Mouse (Mus musculus) liver, embryonic 12.5 days (tissue): ENCODE measurements at regions not wholly inside any gene's neighbourhood (a gene's known extent, or its start where the extent isn't known, plus 50 kb on each side); places are given as distances from the start of the nearest gene placed in this dataset.
"Not testable (repeated sequence)": the region's sequence is repeated elsewhere in the genome, so short reads cannot be mapped to it uniquely, and the experiment has no call there.

Experiments used
- ATAC-seq: fragments of 200-750 bp; cut with Nextera tagmentation; 2 replicates; pipeline ENCODE4 v1.8.0; 2017; ENCODE audit warnings: moderate number of reproducible peaks, mild to moderate bottlenecking, moderate library complexity
- H3K27ac ChIP-seq: fragments of 300-500 bp; sonication (generic); 2 replicates; pipeline ENCODE4 v1.5.1; 2016; ENCODE audit warnings: mild to moderate bottlenecking
- H3K27me3 ChIP-seq: fragments of 300-500 bp; sonication (generic); replicated peaks from 2 replicates; pipeline ENCODE4 v1.6.1; 2016; ENCODE audit warnings: mild to moderate bottlenecking, moderate library complexity
- H3K36me3 ChIP-seq: fragments of 300-500 bp; sonication (generic); 2 replicates; pipeline ENCODE4 v1.6.1; 2016; ENCODE audit warnings: mild to moderate bottlenecking, moderate library complexity
- H3K4me1 ChIP-seq: fragments of 300-500 bp; sonication (generic); 2 replicates; pipeline ENCODE4 v1.6.1; 2016
- H3K4me2 ChIP-seq: fragments of 300-500 bp; sonication (generic); 2 replicates; pipeline ENCODE4 v1.6.1; 2016; ENCODE audit warnings: mild to moderate bottlenecking, moderate library complexity
- H3K4me3 ChIP-seq: fragments of 300-500 bp; sonication (generic); 2 replicates; pipeline ENCODE4 v1.5.1; 2016; ENCODE audit warnings: mild to moderate bottlenecking, moderate library complexity
- H3K9ac ChIP-seq: fragments of 300-500 bp; sonication (generic); 2 replicates; pipeline ENCODE4 v1.6.1; 2016; ENCODE audit warnings: mild to moderate bottlenecking, moderate library complexity
- H3K9me3 ChIP-seq: fragments of 300-500 bp; sonication (generic); replicated peaks from 2 replicates; pipeline ENCODE4 v1.6.1; 2016; ENCODE audit warnings: mild to moderate bottlenecking, moderate library complexity
- WGBS: fragments of 180-500 bp; shearing (Covaris S2); methylation state at CpG from one replicate; pipeline ENCODE4 v1.1.7; 2016; ENCODE audit not compliant: insufficient replicate concordance; 5-methylcytosine and 5-hydroxymethylcytosine counted together

GRCm38 (mm10) chr9:3116311-3116710, 79.6 kb downstream of the Gm10715 start:
- H3K27ac ChIP-seq, H3K36me3 ChIP-seq, H3K4me1 ChIP-seq, H3K27me3 ChIP-seq, H3K4me3 ChIP-seq, ATAC-seq, H3K4me2 ChIP-seq, H3K9me3 ChIP-seq, H3K9ac ChIP-seq: not testable (repeated sequence)
- 82% methylated on average over 20 of the region's 20 CpGs for WGBS

- H3K36me3 ChIP-seq = no peaks in the 10 kb centered on the region
- H3K27ac ChIP-seq = no peak overlapping the region
- H3K4me3 ChIP-seq = no peak overlapping the region
- H3K27me3 ChIP-seq = no peaks in the 10 kb centered on the region
- no peak overlapping the region for H3K9ac ChIP-seq
- H3K9me3 ChIP-seq = peaks cover 25% of the 10 kb centered on the region; the same call in 1 of the 2 replicates
- no peak overlapping the region for H3K4me2 ChIP-seq
- H3K4me1 ChIP-seq = no peaks in the 10 kb centered on the region
- no peak for ATAC-seq
Observed at GRCm38 (mm10) chr9:3161181-3161580, 124.5 kb downstream of the Gm10715 start.

- no peaks in the 10 kb centered on the region for H3K27me3 ChIP-seq
- no peak overlapping the region for H3K4me3 ChIP-seq
- no peak for ATAC-seq
- no peaks in the 10 kb centered on the region for H3K4me1 ChIP-seq
- H3K27ac ChIP-seq = no peak overlapping the region
- no peak overlapping the region for H3K9ac ChIP-seq
- no peaks in the 10 kb centered on the region for H3K36me3 ChIP-seq
- no peak overlapping the region for H3K4me2 ChIP-seq
- H3K9me3 ChIP-seq = 0 out of 2 replicates have a peak, but pooled peaks cover 4% of the 10 kb centered on the region
Observed at GRCm38 (mm10) chr9:3184343-3184742, 147.7 kb downstream of the Gm10715 start.

DNA sequence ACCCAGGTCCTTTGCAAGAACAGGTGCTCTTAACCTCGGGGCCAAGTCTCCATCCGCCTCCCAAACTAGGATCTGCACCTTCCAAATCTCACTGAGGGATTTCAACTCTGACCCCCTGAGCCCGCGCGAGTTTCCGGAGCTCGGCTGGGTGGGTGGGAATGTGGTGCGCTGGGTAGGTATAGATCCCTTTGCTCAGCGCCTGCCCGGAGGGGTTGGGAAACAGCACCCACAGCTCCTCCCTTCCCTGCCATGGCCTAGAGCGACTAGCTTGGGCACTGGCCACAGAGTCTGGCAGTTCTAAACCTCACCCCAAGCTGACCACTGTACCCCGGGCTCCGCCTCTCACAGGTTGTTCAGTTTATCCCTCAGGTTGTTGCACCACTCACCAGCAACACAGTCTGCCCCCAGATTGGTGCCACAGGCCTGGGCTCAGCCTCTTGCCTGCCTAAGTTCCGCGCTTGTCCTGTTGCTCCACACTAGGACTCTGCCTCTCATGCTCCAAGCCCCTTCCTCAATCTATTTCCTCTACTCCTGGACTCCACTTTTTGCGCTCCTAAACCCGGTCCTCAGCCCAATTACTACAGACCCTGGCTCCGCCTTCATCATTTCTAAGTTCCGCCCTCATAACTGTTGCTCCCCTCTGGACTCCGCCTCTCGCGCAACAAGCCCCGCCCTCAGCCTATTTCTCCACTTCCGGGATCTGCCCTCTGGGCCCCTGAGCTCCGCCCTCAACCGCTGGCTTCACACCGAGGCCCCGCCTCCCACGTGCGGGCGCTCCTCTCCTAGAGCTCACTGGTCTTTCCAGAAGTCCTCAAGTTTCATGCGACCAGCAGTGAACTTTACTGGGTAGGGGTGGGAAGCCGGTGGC, 135.6 kb upstream of the Alkbh8 start:
- Histone ChIP-seq H3K4me2 (peak overlapping the region; percentile 57), H3K4me1 (peaks cover 5% of the 10 kb centered on the region), H3K27ac (no peak overlapping the region), H3K9me3 (no peaks in the 10 kb centered on the region), H3K27me3 (no peaks in the 10 kb centered on the region), H3K4me3 (peak overlapping the region; percentile 23), H3K9ac (no peak overlapping the region), H3K36me3 (no peaks in the 10 kb centered on the region)
- peak; percentile 95 for ATAC-seq
- 23% methylated on average over 33 of the region's 33 CpGs for WGBS

- Histone ChIP-seq H3K4me2 (peak overlapping the region; percentile 57), H3K4me3 (0 out of 2 replicates have a peak overlapping the region, but pooled peaks have one; percentile 23)
- ATAC-seq, H3K27ac ChIP-seq, H3K36me3 ChIP-seq, H3K4me1 ChIP-seq, H3K9me3 ChIP-seq, H3K9ac ChIP-seq, H3K27me3 ChIP-seq: not testable (repeated sequence)
- WGBS = 46% methylated on average over 16 of the region's 16 CpGs
Observed at GRCm38 (mm10) chr9:3200019-3200347, 135.0 kb upstream of the Alkbh8 start.

DNA sequence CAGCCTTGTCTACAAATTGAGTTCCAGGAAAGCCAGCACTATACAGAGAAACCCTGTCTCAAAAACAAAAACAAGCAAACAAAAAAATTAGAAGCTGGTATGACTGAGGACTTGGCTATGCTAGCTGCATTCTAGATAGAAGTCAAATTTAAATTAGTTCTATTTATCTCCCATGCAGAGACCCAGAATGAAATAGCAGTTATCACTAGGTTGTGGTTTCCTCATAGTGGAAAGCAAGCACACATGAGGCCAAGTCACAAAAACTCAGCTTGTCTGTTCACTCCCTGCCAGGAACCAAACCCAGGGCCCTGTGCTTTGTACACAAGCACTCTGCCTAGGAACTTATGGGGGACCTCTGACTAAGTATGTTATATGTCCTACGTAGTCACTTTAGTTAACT, 126.8 kb upstream of the Alkbh8 start:
- not testable (repeated sequence) for ATAC-seq, H3K4me3 ChIP-seq, H3K36me3 ChIP-seq, H3K27me3 ChIP-seq, H3K27ac ChIP-seq, H3K9me3 ChIP-seq, H3K4me2 ChIP-seq, H3K9ac ChIP-seq, H3K4me1 ChIP-seq
- WGBS = 76% methylated on average over 1 of the region's 1 CpGs

DNA sequence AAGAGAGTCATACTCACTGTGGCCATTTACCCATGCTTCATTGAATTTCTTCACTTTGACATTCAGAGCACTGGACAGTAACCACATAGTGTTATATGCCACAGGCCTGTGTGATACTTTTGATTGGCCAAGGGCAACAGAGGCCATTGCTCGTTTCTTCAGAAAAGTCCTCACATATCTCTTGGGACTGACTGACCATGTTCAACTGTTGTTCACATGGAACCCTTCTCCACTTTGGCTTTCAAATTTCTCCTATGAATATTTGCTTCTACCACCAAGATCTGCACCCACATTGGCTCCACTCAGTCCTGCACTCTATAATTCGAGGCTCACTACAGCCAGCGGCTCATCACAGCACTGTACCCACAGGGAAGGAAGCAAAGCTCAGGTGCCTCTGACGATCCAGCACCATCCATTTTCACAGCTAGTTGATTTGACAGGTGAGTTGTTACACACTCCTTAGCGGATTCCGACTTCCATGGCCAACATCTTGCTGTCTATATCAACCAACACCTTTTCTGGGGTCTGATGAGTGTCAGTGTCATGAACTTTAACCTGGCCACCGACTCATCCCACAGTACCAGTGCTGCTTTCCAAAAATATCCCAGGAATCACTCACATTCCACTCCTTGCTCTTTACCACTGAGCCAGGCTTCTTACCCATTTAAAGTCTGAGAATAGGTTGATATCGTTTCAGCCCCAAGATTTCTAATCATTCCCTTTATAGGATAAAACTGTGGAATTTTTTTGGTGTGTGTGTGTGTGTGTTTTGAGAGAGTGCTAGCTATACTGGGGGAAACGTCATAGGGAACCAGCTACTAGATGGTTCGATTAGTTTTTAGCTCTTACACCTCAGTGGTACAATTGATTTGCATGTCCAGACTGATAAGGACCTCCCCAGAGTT, 76.3 kb upstream of the Alkbh8 start:
- H3K4me2 ChIP-seq = no peak overlapping the region
- H3K4me3 ChIP-seq = no peak overlapping the region
- no peak overlapping the region for H3K27ac ChIP-seq
- ATAC-seq = peak; percentile 100
- no peaks in the 10 kb centered on the region for H3K27me3 ChIP-seq
- H3K4me1 ChIP-seq = no peaks in the 10 kb centered on the region
- 0 out of 2 replicates have a peak, but pooled peaks cover 9% of the 10 kb centered on the region for H3K9me3 ChIP-seq
- H3K9ac ChIP-seq = no peak overlapping the region
- no peaks in the 10 kb centered on the region for H3K36me3 ChIP-seq
- 46% methylated on average over 10 of the region's 10 CpGs for WGBS

- Histone ChIP-seq H3K36me3 (no peaks in the 10 kb centered on the region), H3K27ac (no peak overlapping the region), H3K4me2 (no peak overlapping the region), H3K9ac (no peak overlapping the region), H3K4me1 (no peaks in the 10 kb centered on the region), H3K9me3 (0 out of 2 replicates have a peak, but pooled peaks cover 9% of the 10 kb centered on the region), H3K4me3 (no peak overlapping the region), H3K27me3 (no peaks in the 10 kb centered on the region)
- no peak for ATAC-seq
- 55% methylated on average over 5 of the region's 5 CpGs for WGBS
Observed at GRCm38 (mm10) chr9:3260181-3260580, 74.8 kb upstream of the Alkbh8 start.

DNA sequence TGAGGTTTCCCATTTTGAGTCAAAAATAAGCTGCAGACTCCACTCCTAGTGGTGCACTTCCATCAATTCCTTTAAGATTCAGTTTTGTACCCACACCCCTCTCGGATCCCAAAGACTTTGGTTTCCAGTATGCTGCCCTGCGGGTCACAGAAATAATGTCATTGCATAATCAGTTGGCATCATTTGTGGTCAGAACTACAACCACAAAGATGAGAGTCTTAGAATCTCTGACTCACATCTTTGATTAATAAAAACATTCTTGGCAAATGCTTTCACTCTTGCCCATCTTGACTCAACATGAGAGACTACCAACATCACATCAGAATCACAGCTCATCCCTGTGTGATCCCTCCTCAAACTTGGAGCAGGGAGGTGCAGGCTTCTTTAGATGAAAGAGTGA, 74.1 kb upstream of the Alkbh8 start:
- 64% methylated on average over 2 of the region's 2 CpGs for WGBS
- H3K27ac ChIP-seq = no peak overlapping the region

DNA sequence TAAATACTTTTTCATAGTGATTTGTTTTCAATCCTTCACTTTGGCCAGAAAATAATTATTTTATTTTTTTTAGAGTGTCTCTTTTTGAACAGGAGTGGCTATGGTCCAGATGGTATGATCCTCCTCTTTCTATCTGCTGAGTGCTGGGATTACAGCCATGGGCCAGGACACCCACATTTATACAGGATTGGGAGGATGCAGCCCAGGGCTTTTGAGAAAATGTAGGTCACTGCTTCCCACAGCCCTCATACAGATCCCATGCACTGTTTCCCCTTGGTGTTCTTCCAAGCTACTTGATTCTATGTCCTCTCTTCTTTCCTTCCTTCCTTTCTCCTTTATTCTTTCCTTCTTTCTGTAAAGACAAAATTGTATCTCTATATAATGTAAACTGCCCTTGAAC, 70.5 kb upstream of the Alkbh8 start:
- no peaks in the 10 kb centered on the region for H3K27me3 ChIP-seq
- H3K9ac ChIP-seq = no peak overlapping the region
- H3K4me2 ChIP-seq = no peak overlapping the region
- no peak for ATAC-seq
- H3K4me1 ChIP-seq = no peaks in the 10 kb centered on the region
- H3K4me3 ChIP-seq = no peak overlapping the region
- H3K9me3 ChIP-seq = 0 out of 2 replicates have a peak, but pooled peaks cover 5% of the 10 kb centered on the region
- no peaks in the 10 kb centered on the region for H3K36me3 ChIP-seq
- H3K27ac ChIP-seq = no peak overlapping the region

More for the DNA sequence above, 74.1 kb upstream of the Alkbh8 start:
- Histone ChIP-seq H3K36me3 (no peaks in the 10 kb centered on the region), H3K4me2 (no peak overlapping the region), H3K27me3 (no peaks in the 10 kb centered on the region), H3K9ac (no peak overlapping the region), H3K4me3 (no peak overlapping the region), H3K4me1 (no peaks in the 10 kb centered on the region), H3K9me3 (0 out of 2 replicates have a peak, but pooled peaks cover 9% of the 10 kb centered on the region)
- no peak for ATAC-seq

- not testable (repeated sequence) for H3K4me1 ChIP-seq, H3K27me3 ChIP-seq
Observed at GRCm38 (mm10) chr9:3280496-3280895, 54.4 kb upstream of the Alkbh8 start.

DNA sequence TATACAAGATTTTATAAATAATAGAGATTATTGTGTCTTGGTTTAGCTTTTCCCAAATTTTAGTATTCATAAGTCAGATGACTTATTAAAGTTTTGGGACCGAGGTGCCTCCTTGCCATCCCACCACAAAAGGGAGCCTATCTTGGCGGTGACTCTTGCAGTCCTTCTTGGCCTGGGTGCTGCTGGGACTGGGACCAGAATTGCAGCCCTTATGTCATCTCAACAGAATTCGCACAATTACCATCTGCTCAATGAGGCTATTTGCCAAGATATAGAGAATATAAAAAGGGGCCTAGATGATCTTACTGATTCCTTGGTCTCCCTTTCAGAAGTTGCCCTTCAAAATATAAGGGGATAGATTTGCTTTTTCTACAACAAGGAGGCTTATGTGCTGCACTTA, 53.0 kb upstream of the Alkbh8 start:
- not testable (repeated sequence) for H3K9me3 ChIP-seq, H3K27me3 ChIP-seq, H3K9ac ChIP-seq, H3K27ac ChIP-seq, ATAC-seq, H3K4me3 ChIP-seq, H3K4me1 ChIP-seq, H3K36me3 ChIP-seq, H3K4me2 ChIP-seq
- 81% methylated on average over 3 of the region's 3 CpGs for WGBS

More at GRCm38 (mm10) chr9:3280496-3280895, 54.4 kb upstream of the Alkbh8 start:
- ATAC-seq, H3K27ac ChIP-seq, H3K4me3 ChIP-seq, H3K36me3 ChIP-seq, H3K4me2 ChIP-seq, H3K9me3 ChIP-seq, H3K9ac ChIP-seq: not testable (repeated sequence)
- 67% methylated on average over 8 of the region's 8 CpGs for WGBS
